Mouse (Mus musculus) lung, embryonic 14.5 days (tissue): ENCODE data around the gene Senp3. TPM values are rescaled to one million over a fixed set of nuclear protein-coding genes. Genes with fewer than 3 reads are reported as not detected.
A peak's percentile ranks its signal among the peaks of the same experiment; 100 is the strongest.

Experiments used
- ATAC-seq: fragments of 200-750 bp; cut with Nextera tagmentation; 2 replicates; pipeline ENCODE4 v1.8.0; 2017; ENCODE audit warnings: mild to moderate bottlenecking, moderate TSS enrichment, moderate library complexity; ENCODE audit not compliant: insufficient read depth
- DNase-seq: peaks from one replicate; pipeline ENCODE4 v3.0.0-alpha.2; 2015
- H3K27ac ChIP-seq: fragments of 300-500 bp; sonication (generic); 2 replicates; pipeline ENCODE4 v1.5.1; 2014; ENCODE audit warnings: low read depth, mild to moderate bottlenecking, moderate library complexity
- H3K27me3 ChIP-seq: fragments of 300-500 bp; sonication (generic); 2 replicates; pipeline ENCODE4 v1.6.1; 2014; ENCODE audit warnings: low read length, control low read depth; ENCODE audit not compliant: insufficient read depth
- H3K36me3 ChIP-seq: fragments of 300-500 bp; sonication (generic); 2 replicates; pipeline ENCODE4 v1.6.1; 2014; ENCODE audit warnings: control low read depth; ENCODE audit not compliant: insufficient read depth
- H3K4me1 ChIP-seq: fragments of 300-500 bp; sonication (generic); 2 replicates; pipeline ENCODE4 v1.6.1; 2014; ENCODE audit warnings: antibody characterized with exemption, control low read depth; ENCODE audit not compliant: insufficient read depth
- H3K4me2 ChIP-seq: fragments of 300-500 bp; sonication (generic); 2 replicates; pipeline ENCODE4 v1.6.1; 2014; ENCODE audit warnings: mild to moderate bottlenecking
- H3K4me3 ChIP-seq: fragments of 300-500 bp; sonication (generic); 2 replicates; pipeline ENCODE4 v1.5.1; 2014; ENCODE audit warnings: low read depth, low read length
- H3K9ac ChIP-seq: fragments of 300-500 bp; sonication (generic); 2 replicates; pipeline ENCODE4 v1.6.1; 2014
- H3K9me3 ChIP-seq: fragments of 300-500 bp; sonication (generic); 2 replicates; pipeline ENCODE4 v1.6.1; 2016; ENCODE audit warnings: low read depth, low read length, control low read depth
- CTCF ChIP-seq: IDR thresholded peaks from 2 replicates; pipeline ENCODE4 v1.5.1; 2016; ENCODE audit warnings: antibody characterized with exemption, low read depth
- WGBS: fragments of 180-500 bp; shearing (Covaris S2); extraction: QIAGEN DNeasy Blood & Tissue Kit; methylation state at CpG from one replicate; pipeline ENCODE4 v1.1.7; 2014; 5-methylcytosine and 5-hydroxymethylcytosine counted together
- polyA plus RNA-seq: library from polyadenylated mRNA; unstranded; fragments of >200 nt; fragmentation: Nextera tagmentation; extraction: Ambion mirVana; gene quantifications from 2 replicates; pipeline ENCODE4 v1.2.1, GENCODE M21; 2014

Gene Senp3
- polyA plus RNA-seq, 1 experiment from 2014 or later = 95.0 TPM

DNA sequence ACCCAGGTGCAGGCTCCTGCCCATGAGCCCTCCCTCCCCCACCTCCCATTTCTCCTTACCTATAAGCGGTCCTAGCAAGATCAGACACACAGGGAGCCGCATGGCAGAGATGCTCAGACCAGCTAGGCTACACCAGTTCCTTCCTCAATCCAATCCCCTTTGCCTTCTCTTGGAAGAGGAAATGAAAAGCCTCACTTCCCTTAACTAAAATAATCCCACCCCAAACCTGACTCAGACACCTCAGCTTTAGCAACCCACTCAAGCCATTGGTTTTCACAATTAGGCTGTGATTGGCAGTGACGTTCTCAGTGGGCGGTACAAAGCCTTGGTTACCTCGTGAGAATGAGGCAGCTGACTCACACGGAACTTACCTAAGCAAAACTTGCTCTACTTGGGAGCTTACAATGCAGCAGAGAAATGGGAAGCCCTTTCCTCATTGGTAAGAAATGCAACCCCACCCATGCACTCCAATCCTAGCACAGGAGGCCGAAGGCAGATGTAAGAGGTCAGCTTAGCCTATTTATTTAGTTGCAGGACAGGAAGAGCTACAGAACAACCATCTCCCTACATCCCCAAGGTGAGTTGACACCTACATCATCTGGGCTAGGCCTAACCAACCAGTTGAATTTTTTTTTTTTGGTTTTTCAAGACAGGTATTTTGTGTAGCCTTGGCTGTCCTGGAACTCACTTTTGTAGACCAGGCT is 15.8 kb downstream of the Senp3 start, which contains the start of gene Cd68:
TSS of gene Cd68 (minus strand) at position 193 of the 704 bp plus-strand sequence.
- no peak within 1 kb of the TSS for H3K4me2 ChIP-seq
- 0 out of 2 replicates have a peak within 1 kb of the TSS, but pooled peaks have one; percentile 24 for H3K27ac ChIP-seq
- ATAC-seq (no peak), DNase-seq (peak; percentile 73)
- H3K27me3 ChIP-seq = no peaks in the 10 kb centered on the region
- H3K4me1 ChIP-seq = peaks cover 5% of the 10 kb centered on the region
- TF ChIP-seq CTCF = no peak
- no peaks in the 10 kb centered on the region for H3K9me3 ChIP-seq
- WGBS = 25% methylated on average over 7 of the region's 7 CpGs
- H3K36me3 ChIP-seq = peaks cover 73% of the 10 kb centered on the region
- H3K4me3 ChIP-seq = 0 out of 2 replicates have a peak within 1 kb of the TSS, but pooled peaks have one; percentile 2
- no peak within 1 kb of the TSS for H3K9ac ChIP-seq

DNA sequence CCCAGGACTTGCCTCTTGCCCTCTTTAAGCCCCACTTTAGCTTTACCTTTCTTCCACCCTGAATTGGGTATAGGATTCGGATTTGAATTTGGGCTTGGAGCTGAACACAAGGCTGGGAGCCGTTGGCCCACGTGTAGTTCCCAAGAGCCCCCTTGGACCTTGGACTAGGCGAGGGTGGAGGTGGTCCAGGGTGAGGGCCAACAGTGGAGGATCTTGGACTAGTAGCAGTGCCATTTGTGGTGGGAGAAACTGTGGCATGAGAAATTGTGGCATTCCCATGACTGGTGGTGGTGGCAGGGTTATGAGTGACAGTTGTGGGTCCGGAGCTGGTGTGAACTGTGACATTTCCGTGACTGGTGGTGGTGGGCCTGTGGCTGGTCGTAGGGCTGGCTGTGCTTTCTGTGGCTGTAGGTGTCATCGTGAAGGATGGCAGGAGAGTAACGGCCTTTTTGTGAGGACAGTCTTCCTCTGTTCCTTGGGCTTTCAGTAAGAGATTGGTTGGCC is 16.4 kb downstream of the Senp3 start:
- 65% methylated on average over 9 of the region's 9 CpGs for WGBS
- DNase-seq (peak; percentile 22), ATAC-seq (no peak)
- Histone ChIP-seq H3K9me3 (no peaks in the 10 kb centered on the region), H3K27ac (0 out of 2 replicates have a peak overlapping the region, but pooled peaks have one; percentile 24), H3K9ac (no peak overlapping the region), H3K4me2 (no peak overlapping the region), H3K4me3 (0 out of 2 replicates have a peak overlapping the region, but pooled peaks have one; percentile 2), H3K27me3 (no peaks in the 10 kb centered on the region), H3K36me3 (peaks cover 67% of the 10 kb centered on the region), H3K4me1 (peaks cover 5% of the 10 kb centered on the region)
- TF ChIP-seq CTCF = no peak

DNA sequence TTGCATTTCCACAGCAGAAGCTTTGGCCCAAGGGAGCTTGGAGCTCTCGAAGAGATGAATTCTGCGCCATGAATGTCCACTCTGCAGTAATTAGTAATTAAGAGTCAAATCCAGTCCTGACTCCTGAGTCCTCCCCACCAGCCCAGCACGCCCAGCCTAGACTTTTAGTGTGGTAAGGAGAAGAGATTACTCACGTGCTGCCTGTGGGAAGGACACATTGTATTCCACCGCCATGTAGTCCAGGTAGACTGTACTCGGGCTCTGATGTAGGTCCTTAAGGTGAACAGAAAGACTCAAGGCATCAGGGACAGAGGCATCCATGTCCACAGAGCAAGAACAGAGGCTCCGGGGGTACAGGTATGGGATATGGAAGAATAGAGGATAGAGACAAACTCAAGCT is 17.0 kb downstream of the Senp3 start:
- peaks cover 3% of the 10 kb centered on the region; the same call in 1 of the 2 replicates for H3K4me1 ChIP-seq
- no peak overlapping the region for H3K27ac ChIP-seq
- no peaks in the 10 kb centered on the region for H3K9me3 ChIP-seq
- no peak for ATAC-seq
- H3K4me2 ChIP-seq = no peak overlapping the region
- no peak for TF ChIP-seq CTCF
- no peak for DNase-seq
- H3K9ac ChIP-seq = no peak overlapping the region
- H3K4me3 ChIP-seq = no peak overlapping the region
- WGBS = 90% methylated on average over 7 of the region's 7 CpGs
- no peaks in the 10 kb centered on the region for H3K27me3 ChIP-seq
- H3K36me3 ChIP-seq = peaks cover 64% of the 10 kb centered on the region

DNA sequence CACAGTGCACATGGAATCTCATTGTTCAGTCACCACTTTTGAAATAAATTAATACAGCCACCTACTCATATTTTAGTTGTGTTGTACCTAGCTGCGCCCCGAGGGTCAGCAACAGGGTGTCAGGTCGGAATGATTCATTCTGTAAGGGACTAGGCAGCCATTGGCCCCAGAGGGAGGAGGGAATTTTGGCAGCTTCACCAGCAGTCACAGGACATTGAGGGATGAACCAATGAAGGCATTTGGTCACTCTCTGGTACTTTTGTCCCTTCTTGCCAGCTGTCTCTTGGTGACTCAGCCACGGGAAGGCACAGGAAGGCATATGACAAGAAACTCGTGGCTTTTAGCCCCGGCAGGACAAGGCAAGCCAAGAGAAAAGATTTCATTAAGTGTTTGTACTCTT is 18.1 kb downstream of the Senp3 start:
- no peak overlapping the region for H3K4me3 ChIP-seq
- H3K9ac ChIP-seq = 0 out of 2 replicates have a peak overlapping the region, but pooled peaks have one; percentile 59
- 0 out of 2 replicates have a peak, but pooled peaks cover 3% of the 10 kb centered on the region for H3K4me1 ChIP-seq
- peaks cover 58% of the 10 kb centered on the region for H3K36me3 ChIP-seq
- no peaks in the 10 kb centered on the region for H3K9me3 ChIP-seq
- 0 out of 2 replicates have a peak overlapping the region, but pooled peaks have one; percentile 96 for H3K27ac ChIP-seq
- no peak for TF ChIP-seq CTCF
- H3K4me2 ChIP-seq = no peak overlapping the region
- 82% methylated on average over 6 of the region's 6 CpGs for WGBS
- no peak for ATAC-seq
- DNase-seq = no peak
- no peaks in the 10 kb centered on the region for H3K27me3 ChIP-seq

DNA sequence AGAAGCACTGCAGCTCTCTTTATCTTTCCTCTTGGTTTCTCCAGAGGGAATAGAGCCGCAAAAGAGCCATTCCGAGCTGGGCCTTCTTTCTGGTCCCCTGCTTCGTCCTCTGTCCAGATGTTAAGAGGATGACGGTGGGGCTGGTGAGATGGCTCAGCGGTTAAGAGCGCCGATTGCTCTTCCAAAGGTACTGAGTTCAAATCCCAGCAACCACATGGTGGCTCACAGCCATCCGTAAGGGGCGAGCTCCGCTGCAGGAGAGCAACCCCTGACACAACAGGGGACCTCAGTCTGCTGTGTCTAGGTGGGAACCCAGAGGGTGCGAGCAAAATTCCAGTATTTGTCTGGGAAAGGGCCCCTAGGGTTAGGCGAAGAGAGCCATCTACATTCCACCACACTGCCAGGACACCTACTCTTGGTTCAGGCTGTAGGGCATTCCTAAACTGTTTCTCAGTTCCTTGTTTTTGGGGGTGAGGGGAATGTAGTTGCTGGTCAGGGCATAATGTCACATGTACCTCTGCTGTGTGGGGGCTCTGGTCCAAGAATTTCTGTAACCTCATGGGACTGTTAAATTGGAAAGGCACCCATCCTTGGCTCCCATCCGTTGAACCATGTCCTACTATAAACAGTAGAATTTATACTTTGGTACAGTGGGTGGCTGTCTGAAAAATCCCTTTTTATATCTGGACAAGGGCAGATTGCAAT is 18.8 kb downstream of the Senp3 start:
- ATAC-seq (peak; percentile 1; the same call in 1 of the 2 replicates), DNase-seq (no peak)
- 0 out of 2 replicates have a peak, but pooled peaks cover 3% of the 10 kb centered on the region for H3K4me1 ChIP-seq
- peak overlapping the region; percentile 64 for H3K4me2 ChIP-seq
- H3K9me3 ChIP-seq = no peaks in the 10 kb centered on the region
- WGBS = 55% methylated on average over 13 of the region's 13 CpGs
- peak overlapping the region; percentile 96 for H3K27ac ChIP-seq
- H3K27me3 ChIP-seq = no peaks in the 10 kb centered on the region
- peaks cover 57% of the 10 kb centered on the region for H3K36me3 ChIP-seq
- peak overlapping the region; percentile 59 for H3K9ac ChIP-seq
- peak overlapping the region; percentile 51 for H3K4me3 ChIP-seq
- no peak for TF ChIP-seq CTCF

DNA sequence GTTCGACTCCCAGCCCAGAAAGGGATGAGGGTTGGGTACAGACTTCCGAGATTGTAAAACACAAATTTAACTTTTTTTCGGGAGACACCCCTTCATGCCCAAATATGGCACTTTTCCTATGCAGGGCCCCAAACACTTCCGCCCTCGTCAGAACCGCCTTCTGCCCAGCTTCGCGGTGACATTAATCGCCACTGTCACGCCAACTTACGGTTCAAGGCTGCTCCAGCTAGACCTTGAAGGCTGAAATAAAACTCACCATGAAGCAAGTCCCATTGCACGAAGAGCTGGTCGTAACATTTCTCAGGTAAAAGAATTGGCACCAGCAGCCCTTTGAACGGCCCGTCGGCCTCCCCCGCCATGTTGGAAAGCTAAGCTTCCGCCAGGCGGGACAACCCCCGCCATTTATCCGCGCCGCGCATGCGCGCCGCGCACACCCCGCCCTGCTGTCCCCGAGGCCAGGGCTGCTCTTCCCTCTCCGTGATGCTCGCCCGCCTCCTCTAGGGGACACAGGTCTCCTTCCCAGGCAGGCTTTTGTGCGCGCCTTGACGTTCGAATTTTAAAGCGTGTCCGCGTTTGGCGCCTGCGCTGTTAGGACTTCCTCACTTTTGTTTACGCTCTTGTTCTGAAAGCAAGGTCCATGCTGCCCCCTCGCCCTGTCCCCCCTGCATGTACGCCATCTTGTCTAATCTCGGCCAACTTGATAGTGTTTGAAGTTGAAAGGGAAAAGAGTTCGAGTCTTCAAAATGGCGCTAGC is 19.5 kb downstream of the Senp3 start, which contains the start of gene Mpdu1:
TSS of gene Mpdu1 (minus strand) at position 430 of the 754 bp plus-strand sequence.
- Histone ChIP-seq H3K27me3 (no peaks in the 10 kb centered on the region), H3K4me2 (peak within 1 kb of the TSS; percentile 64), H3K36me3 (peaks cover 57% of the 10 kb centered on the region), H3K4me3 (peak within 1 kb of the TSS; percentile 51), H3K9ac (peak within 1 kb of the TSS; percentile 59), H3K9me3 (no peaks in the 10 kb centered on the region), H3K4me1 (0 out of 2 replicates have a peak, but pooled peaks cover 3% of the 10 kb centered on the region), H3K27ac (peak within 1 kb of the TSS; percentile 96)
- under 1% methylated on average over 48 of the region's 48 CpGs for WGBS
- ATAC-seq (peak; percentile 94), DNase-seq (peak; percentile 98)
- peak; percentile 68 for TF ChIP-seq CTCF
